Mouse (Mus musculus) MEL (cell line): ENCODE results near the gene Cd3g. TPM values are rescaled to one million over a fixed set of nuclear protein-coding genes. Genes with fewer than 3 reads are reported as not detected.

Source experiments
- DNase-seq: peaks from one replicate; pipeline ENCODE4 v3.0.0; 2011; ENCODE audit warnings: low read depth, low spot score
- H3K27ac ChIP-seq: 2 replicates; pipeline ENCODE4 v1.5.1; 2012; ENCODE audit warnings: low read depth, mild to moderate bottlenecking, control low read depth, low read length, moderate library complexity; ENCODE audit not compliant: control insufficient read depth
- H3K27me3 ChIP-seq, 2 experiments: fragments of 150-350 bp in 1 of 2; sonication (generic) in 1 of 2; 2 replicates each; pipeline ENCODE4 v1.6.1; 2012; ENCODE audit warnings: low read length in 2 of 2, mild to moderate bottlenecking in 2 of 2, improper control_type of control experiment in 1 of 2, moderate library complexity in 1 of 2; ENCODE audit not compliant: insufficient read depth in 2 of 2, control insufficient read depth in 1 of 2
- H3K36me3 ChIP-seq, 2 experiments: 2 replicates each; pipeline ENCODE4 v1.6.1; 2012 to 2014; ENCODE audit warnings: low read length in 2 of 2, improper control_type of control experiment in 1 of 2, inconsistent platforms in 1 of 2, mild to moderate bottlenecking in 1 of 2; ENCODE audit not compliant: insufficient read depth in 2 of 2, control insufficient read depth in 1 of 2
- H3K4me1 ChIP-seq, 2 experiments: fragments of 150-350 bp in 1 of 2; sonication (generic) in 1 of 2; 2 replicates each; pipeline ENCODE4 v1.6.1; 2012; ENCODE audit warnings: low read length in 2 of 2, improper control_type of control experiment in 1 of 2, mild to moderate bottlenecking in 1 of 2; ENCODE audit not compliant: insufficient read depth in 2 of 2, control insufficient read depth in 1 of 2
- H3K4me3 ChIP-seq, 2 experiments: fragments of 150-350 bp in 1 of 2; sonication (generic) in 1 of 2; 2 replicates each; pipeline ENCODE4 v1.5.1; 2012; ENCODE audit warnings: low read depth in 2 of 2, low read length in 2 of 2, mild to moderate bottlenecking in 2 of 2, moderate library complexity in 2 of 2, control low read depth in 1 of 2, improper control_type of control experiment in 1 of 2; ENCODE audit not compliant: control insufficient read depth in 1 of 2, insufficient read depth in 1 of 2
- H3K79me2 ChIP-seq: 2 replicates; pipeline ENCODE4 v1.6.1; 2012; ENCODE audit warnings: mild to moderate bottlenecking, low read length, moderate library complexity; ENCODE audit not compliant: control insufficient read depth, poor library complexity, insufficient read depth
- H3K9ac ChIP-seq: 2 replicates; pipeline ENCODE4 v1.6.1; 2012; ENCODE audit warnings: low read depth, mild to moderate bottlenecking, control low read depth, low read length, moderate library complexity; ENCODE audit not compliant: control insufficient read depth, poor library complexity, severe bottlenecking
- H3K9me3 ChIP-seq: fragments of 150-350 bp; sonication (generic); replicated peaks from 2 replicates; pipeline ENCODE4 v1.6.1; 2012; ENCODE audit warnings: mild to moderate bottlenecking, low read length, improper control_type of control experiment, moderate library complexity; ENCODE audit not compliant: insufficient read depth
- BHLHE40 ChIP-seq: IDR thresholded peaks from 2 replicates; pipeline ENCODE4 v1.6.1; 2012; ENCODE audit warnings: low read depth, mild to moderate bottlenecking, inconsistent platforms, low read length, improper control_type of control experiment, borderline replicate concordance
- CHD1 ChIP-seq: IDR thresholded peaks from 2 replicates; pipeline ENCODE4 v1.6.1; 2012; ENCODE audit warnings: low read depth, mild to moderate bottlenecking, inconsistent platforms, low read length, improper control_type of control experiment
- CHD2 ChIP-seq: IDR thresholded peaks from 2 replicates; pipeline ENCODE4 v1.6.1; 2011; ENCODE audit warnings: low read length, improper control_type of control experiment
- CTCF ChIP-seq, 3 experiments: IDR thresholded peaks in 2 of 3; conservative IDR thresholded peaks in 1 of 3; 2 replicates each; pipeline ENCODE4 v1.5.1; 2011 to 2012; ENCODE audit warnings: low read length in 3 of 3, low read depth in 2 of 3, mild to moderate bottlenecking in 2 of 3, improper control_type of control experiment in 1 of 3, inconsistent platforms in 1 of 3, mixed read lengths in 1 of 3, moderate library complexity in 1 of 3; ENCODE audit not compliant: control insufficient read depth in 1 of 3, insufficient read depth in 1 of 3, poor library complexity in 1 of 3, severe bottlenecking in 1 of 3
- ELF1 ChIP-seq: IDR thresholded peaks from 2 replicates; pipeline ENCODE4 v1.6.1; 2014; ENCODE audit warnings: low read depth, mild to moderate bottlenecking, inconsistent platforms, low read length, improper control_type of control experiment, moderate library complexity
- EP300 ChIP-seq, 2 experiments: IDR thresholded peaks; 2 replicates each; pipeline ENCODE4 v1.6.1; 2011; ENCODE audit warnings: improper control_type of control experiment in 2 of 2, low read length in 2 of 2, low read depth in 1 of 2, mild to moderate bottlenecking in 1 of 2
- ETS1 ChIP-seq: IDR thresholded peaks from 2 replicates; pipeline ENCODE4 v1.6.1; 2012; ENCODE audit warnings: low read depth, mild to moderate bottlenecking, inconsistent platforms, low read length, improper control_type of control experiment, moderate library complexity
- GATA1 ChIP-seq: IDR thresholded peaks from 2 replicates; pipeline ENCODE4 v1.6.1; 2011; ENCODE audit warnings: low read depth, low read length, improper control_type of control experiment
- HCFC1 ChIP-seq: IDR thresholded peaks from 2 replicates; pipeline ENCODE4 v1.6.1; 2012; ENCODE audit warnings: low read depth, mild to moderate bottlenecking, inconsistent platforms, low read length, improper control_type of control experiment, moderate library complexity
- KAT2A ChIP-seq: conservative IDR thresholded peaks from 2 replicates; pipeline ENCODE4 v1.6.1; 2012; ENCODE audit warnings: low read depth, low read length, improper control_type of control experiment, inconsistent platforms
- MAFK ChIP-seq: IDR thresholded peaks from 2 replicates; pipeline ENCODE4 v1.6.1; 2011; ENCODE audit warnings: low read depth, mild to moderate bottlenecking, low read length, improper control_type of control experiment, borderline replicate concordance
- MAX ChIP-seq: IDR thresholded peaks from 2 replicates; pipeline ENCODE4 v1.6.1; 2011; ENCODE audit warnings: low read length, improper control_type of control experiment
- MAZ ChIP-seq: IDR thresholded peaks from 2 replicates; pipeline ENCODE4 v1.6.1; 2012; ENCODE audit warnings: low read depth, mild to moderate bottlenecking, inconsistent platforms, low read length, improper control_type of control experiment
- MEF2A ChIP-seq: IDR thresholded peaks from 2 replicates; pipeline ENCODE4 v1.6.1; 2014; ENCODE audit warnings: low read depth, mild to moderate bottlenecking, inconsistent platforms, low read length, improper control_type of control experiment; ENCODE audit not compliant: poor library complexity, insufficient replicate concordance, severe bottlenecking; ENCODE audit errors: extremely low read depth
- MXI1 ChIP-seq: IDR thresholded peaks from 2 replicates; pipeline ENCODE4 v1.6.1; 2011; ENCODE audit warnings: mild to moderate bottlenecking, low read depth, low read length, improper control_type of control experiment
- MYC ChIP-seq: IDR thresholded peaks from 2 replicates; pipeline ENCODE4 v1.6.1; 2011; ENCODE audit warnings: low read depth, mild to moderate bottlenecking, low read length, improper control_type of control experiment, moderate library complexity
- NRF1 ChIP-seq: IDR thresholded peaks from 2 replicates; pipeline ENCODE4 v1.6.1; 2014; ENCODE audit warnings: low read depth, mild to moderate bottlenecking, inconsistent platforms, low read length, improper control_type of control experiment, moderate library complexity; ENCODE audit not compliant: poor library complexity, insufficient read depth, severe bottlenecking
- POLR2A ChIP-seq, 2 experiments: IDR thresholded peaks; 2 replicates each; pipeline ENCODE4 v1.6.1; 2011 to 2012; ENCODE audit warnings: low read length in 2 of 2, mild to moderate bottlenecking in 2 of 2, control low read depth in 1 of 2, improper control_type of control experiment in 1 of 2, low read depth in 1 of 2, moderate library complexity in 1 of 2; ENCODE audit not compliant: control insufficient read depth in 1 of 2, insufficient read depth in 1 of 2, poor library complexity in 1 of 2
- RAD21 ChIP-seq: IDR thresholded peaks from 2 replicates; pipeline ENCODE4 v1.6.1; 2011; ENCODE audit warnings: mild to moderate bottlenecking, low read depth, low read length, improper control_type of control experiment
- RCOR1 ChIP-seq: IDR thresholded peaks from 2 replicates; pipeline ENCODE4 v1.6.1; 2012; ENCODE audit warnings: low read depth, mild to moderate bottlenecking, inconsistent platforms, low read length, improper control_type of control experiment
- SIN3A ChIP-seq: IDR thresholded peaks from 2 replicates; pipeline ENCODE4 v1.6.1; 2012; ENCODE audit warnings: low read length, improper control_type of control experiment, inconsistent platforms
- SMC3 ChIP-seq: IDR thresholded peaks from 2 replicates; pipeline ENCODE4 v1.6.1; 2011; ENCODE audit warnings: low read depth, low read length, improper control_type of control experiment
- TAL1 ChIP-seq: IDR thresholded peaks from 2 replicates; pipeline ENCODE4 v1.6.1; 2012; ENCODE audit warnings: mild to moderate bottlenecking, inconsistent platforms, low read length, moderate library complexity, mixed read lengths
- TBP ChIP-seq: IDR thresholded peaks from 2 replicates; pipeline ENCODE4 v1.8.0; 2011; ENCODE audit warnings: low read depth, low read length, improper control_type of control experiment
- UBTF ChIP-seq: IDR thresholded peaks from 2 replicates; pipeline ENCODE4 v1.6.1; 2012; ENCODE audit warnings: low read depth, mild to moderate bottlenecking, inconsistent platforms, low read length, improper control_type of control experiment, moderate library complexity, borderline replicate concordance; ENCODE audit not compliant: insufficient read depth
- USF1 ChIP-seq: IDR thresholded peaks from 2 replicates; pipeline ENCODE4 v1.6.1; 2014; ENCODE audit warnings: low read depth, mild to moderate bottlenecking, inconsistent platforms, low read length, improper control_type of control experiment, moderate library complexity
- USF2 ChIP-seq, 2 experiments: IDR thresholded peaks; 2 replicates each; pipeline ENCODE4 v1.6.1; 2011 to 2012; ENCODE audit warnings: improper control_type of control experiment in 2 of 2, low read length in 2 of 2, borderline replicate concordance in 1 of 2, inconsistent platforms in 1 of 2, low read depth in 1 of 2, mild to moderate bottlenecking in 1 of 2; ENCODE audit not compliant: insufficient read depth in 1 of 2
- ZKSCAN1 ChIP-seq: IDR thresholded peaks from 2 replicates; pipeline ENCODE4 v1.6.1; 2012; ENCODE audit warnings: low read depth, mild to moderate bottlenecking, inconsistent platforms, low read length, improper control_type of control experiment, moderate library complexity
- polyA plus RNA-seq, 2 experiments: library from polyadenylated mRNA; stranded (reverse) in 1 of 2; unstranded in 1 of 2; fragments of >175 nt in 1 of 2; fragments of >200 nt in 1 of 2; gene quantifications; 2 replicates each; pipeline versions ENCODE4 v1.2.1 to v1.2.4; 2012; ENCODE audit warnings: low replicate concordance in 2 of 2, low read depth in 1 of 2; ENCODE audit not compliant: insufficient read length in 2 of 2, insufficient read depth in 1 of 2, missing spikeins in 1 of 2
- total RNA-seq: library from RNA; depleted of rRNA; stranded (reverse); fragments of 300-350 nt; gene quantifications from 2 replicates; pipeline ENCODE4 v1.2.3, GENCODE M21; 2012

Cd3g gene
- total and polyA plus RNA-seq, 3 experiments, result 0.35 to 0.47 TPM; not detected in 1

DNA sequence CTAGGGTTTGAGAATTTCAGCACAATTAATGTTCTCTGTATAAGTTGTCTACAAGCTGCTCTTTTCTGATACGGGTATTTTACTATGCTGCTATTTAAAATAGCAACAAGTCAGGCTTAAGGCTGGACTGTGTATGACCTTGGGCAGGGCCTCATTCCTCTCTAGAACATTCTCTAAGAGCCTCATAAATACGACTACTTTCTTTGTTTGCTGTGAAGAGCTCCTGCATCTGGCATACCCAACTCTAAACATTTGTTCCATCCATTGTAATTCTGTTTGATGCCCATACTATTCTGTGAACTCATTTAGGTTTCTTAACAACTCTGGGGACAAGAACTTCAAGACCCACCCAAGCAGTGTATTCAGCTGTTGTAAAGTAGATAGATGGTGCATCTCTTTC lies 2.8 kb upstream of the Cd3g start:
- no peak overlapping the region for H3K4me3 ChIP-seq
- no peak for DNase-seq
- no peak overlapping the region for H3K9ac ChIP-seq

DNA sequence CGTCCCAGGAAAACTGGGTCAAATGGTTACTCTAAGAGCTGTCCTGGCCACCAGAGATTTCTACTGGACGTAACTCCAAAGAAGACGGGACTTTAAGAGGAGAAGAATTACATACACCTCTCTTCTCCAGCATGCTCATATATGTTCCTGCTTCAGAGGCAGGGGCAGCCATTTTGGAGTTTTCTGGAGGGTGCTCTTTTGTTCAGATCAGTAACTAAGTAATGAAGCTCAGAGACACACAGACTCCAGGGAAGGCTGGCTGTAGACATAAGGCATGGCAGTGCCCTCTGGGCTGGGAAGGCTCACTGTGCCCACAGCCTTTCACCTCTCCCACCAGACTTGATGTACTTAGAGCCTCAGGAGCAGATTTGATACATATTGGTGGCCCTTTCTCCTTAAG lies 2.3 kb upstream of the Cd3g start:
- H3K27ac ChIP-seq, result no peak overlapping the region
- H3K4me1 ChIP-seq, result peaks cover 16 to 23% of the 10 kb centered on the region in 2 experiments
- DNase-seq, result no peak
- no peaks in the 10 kb centered on the region for H3K79me2 ChIP-seq
- H3K27me3 ChIP-seq, result no peaks in the 10 kb centered on the region
- no peak overlapping the region for H3K4me3 ChIP-seq
- H3K9ac ChIP-seq, result no peak overlapping the region
- no peaks in the 10 kb centered on the region for H3K9me3 ChIP-seq
- H3K36me3 ChIP-seq, result peaks cover 0 to 20% of the 10 kb centered on the region in 2 experiments; a peak in 2 of 4 replicates
- TF ChIP-seq CHD2 (no peak), CTCF (IDR thresholded peaks at IDR 0.05 in 2 of 3, conservative IDR thresholded peaks at IDR 0.05 in 1 of 3; ENCODE audit: control insufficient read depth in 1 of 3, insufficient read depth in 1 of 3, low read depth in 2 of 3, low read length in 3 of 3, poor library complexity in 1 of 3, severe bottlenecking in 1 of 3) (no peak), CHD1 (no peak), MEF2A (no peak), USF1 (no peak), KAT2A (no peak), TBP (no peak), HCFC1 (no peak), NRF1 (no peak), RAD21 (no peak), TAL1 (no peak), BHLHE40 (no peak), MAX (no peak), MXI1 (no peak), ZKSCAN1 (no peak)

More for the DNA sequence above, 2.8 kb upstream of the Cd3g start:
- peaks cover 16 to 23% of the 10 kb centered on the region in 2 experiments for H3K4me1 ChIP-seq
- TF ChIP-seq GATA1 (no peak), SIN3A (no peak), RCOR1 (no peak), MAZ (no peak), EP300 (IDR thresholded peaks at IDR 0.05; ENCODE audit: low read depth in 1 of 2, low read length in 2 of 2) (no peak), ETS1 (no peak), ZKSCAN1 (no peak), USF2 (IDR thresholded peaks at IDR 0.05; ENCODE audit: borderline replicate concordance in 1 of 2, insufficient read depth in 1 of 2, low read depth in 1 of 2, low read length in 2 of 2) (no peak), KAT2A (no peak), ELF1 (no peak), SMC3 (no peak), BHLHE40 (no peak), CTCF (IDR thresholded peaks at IDR 0.05 in 2 of 3, conservative IDR thresholded peaks at IDR 0.05 in 1 of 3; ENCODE audit: control insufficient read depth in 1 of 3, insufficient read depth in 1 of 3, low read depth in 2 of 3, low read length in 3 of 3, poor library complexity in 1 of 3, severe bottlenecking in 1 of 3) (no peak), UBTF (no peak), MYC (no peak), POLR2A (IDR thresholded peaks at IDR 0.05; ENCODE audit: control insufficient read depth in 1 of 2, insufficient read depth in 1 of 2, low read depth in 1 of 2, low read length in 2 of 2, poor library complexity in 1 of 2) (no peak), MAFK (no peak)
- TF ChIP-seq, all 39 proteins: peak for 0
- Histone ChIP-seq H3K79me2 (no peaks in the 10 kb centered on the region), H3K9me3 (no peaks in the 10 kb centered on the region), H3K27ac (no peak overlapping the region), H3K27me3 (no peaks in the 10 kb centered on the region), H3K36me3 (peaks cover 0 to 20% of the 10 kb centered on the region in 2 experiments; a peak in 2 of 4 replicates)
